Mouse (Mus musculus) lung, embryonic 16.5 days (tissue): Measurements from ENCODE around the gene Adamts4. TPM values are rescaled to one million over a fixed set of nuclear protein-coding genes. Genes with fewer than 3 reads are reported as not detected.

Experiments
- ATAC-seq: fragments of 200-750 bp; cut with Nextera tagmentation; 2 replicates; pipeline ENCODE4 v1.8.0; 2017; ENCODE audit warnings: low read depth, mild to moderate bottlenecking, moderate library complexity
- H3K27ac ChIP-seq: fragments of 300-500 bp; sonication (generic); 2 replicates; pipeline ENCODE4 v1.5.1; 2014; ENCODE audit warnings: mild to moderate bottlenecking, control low read depth, low read length
- H3K27me3 ChIP-seq: fragments of 300-500 bp; sonication (generic); 2 replicates; pipeline ENCODE4 v1.6.1; 2014; ENCODE audit warnings: low read depth, low read length, mixed read lengths; ENCODE audit not compliant: control insufficient read depth, insufficient read depth
- H3K36me3 ChIP-seq: fragments of 300-500 bp; sonication (generic); 2 replicates; pipeline ENCODE4 v1.6.1; 2014; ENCODE audit warnings: low read length; ENCODE audit not compliant: control insufficient read depth, insufficient read depth
- H3K4me1 ChIP-seq: fragments of 300-500 bp; sonication (generic); replicated peaks from 2 replicates; pipeline ENCODE4 v1.6.1; 2014; ENCODE audit warnings: low read length, mixed read lengths; ENCODE audit not compliant: control insufficient read depth, insufficient read depth
- H3K4me2 ChIP-seq: fragments of 300-500 bp; sonication (generic); 2 replicates; pipeline ENCODE4 v1.6.1; 2014; ENCODE audit warnings: low read depth, low read length, control low read depth
- H3K4me3 ChIP-seq: fragments of 300-500 bp; sonication (generic); 2 replicates; pipeline ENCODE4 v1.5.1; 2014; ENCODE audit warnings: mild to moderate bottlenecking, low read length, control low read depth
- H3K9ac ChIP-seq: fragments of 300-500 bp; sonication (generic); 2 replicates; pipeline ENCODE4 v1.6.1; 2014; ENCODE audit warnings: low read length, control low read depth
- H3K9me3 ChIP-seq: fragments of 300-500 bp; sonication (generic); 2 replicates; pipeline ENCODE4 v1.6.1; 2016; ENCODE audit warnings: low read length; ENCODE audit not compliant: control insufficient read depth
- WGBS: fragments of 180-500 bp; shearing (Covaris S2); extraction: QIAGEN DNeasy Blood & Tissue Kit; methylation state at CpG from one replicate; pipeline ENCODE4 v1.1.7; 2014; 5-methylcytosine and 5-hydroxymethylcytosine counted together
- polyA plus RNA-seq: library from polyadenylated mRNA; unstranded; fragments of >200 nt; fragmentation: Nextera tagmentation; extraction: Ambion mirVana; gene quantifications from 2 replicates; pipeline ENCODE4 v1.2.1, GENCODE M21; 2015

Gene Adamts4
- polyA plus RNA-seq, 1 experiment from 2014 or later: 9.2 TPM

DNA sequence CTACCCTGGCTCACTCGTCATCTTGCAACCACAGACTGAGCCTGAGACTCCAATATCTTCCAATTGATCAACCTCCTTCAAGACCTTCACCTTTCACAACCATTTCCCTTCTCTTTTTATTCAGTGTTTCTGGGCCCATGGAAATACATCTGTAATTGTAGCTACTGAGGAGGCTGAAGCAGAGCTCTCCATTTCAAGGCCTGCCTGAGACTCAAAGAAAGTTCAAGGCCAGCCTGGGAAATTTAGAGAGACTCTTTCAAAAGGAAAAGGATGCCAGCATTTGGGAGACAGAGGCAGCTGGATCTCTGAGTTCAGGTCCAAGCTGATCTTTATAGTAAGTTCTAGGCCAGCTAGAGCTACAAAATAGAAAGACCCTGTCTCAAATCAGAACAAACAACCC is 22.3 kb upstream of the Adamts4 start:
- H3K4me3 ChIP-seq: no peak overlapping the region
- 79% methylated on average over 1 of the region's 1 CpGs for WGBS
- no peak overlapping the region for H3K27ac ChIP-seq
- no peaks in the 10 kb centered on the region for H3K9me3 ChIP-seq
- ATAC-seq: no peak
- H3K4me1 ChIP-seq: no peaks in the 10 kb centered on the region
- no peaks in the 10 kb centered on the region for H3K27me3 ChIP-seq
- H3K9ac ChIP-seq: no peak overlapping the region
- H3K4me2 ChIP-seq: no peak overlapping the region
- H3K36me3 ChIP-seq: no peaks in the 10 kb centered on the region

DNA sequence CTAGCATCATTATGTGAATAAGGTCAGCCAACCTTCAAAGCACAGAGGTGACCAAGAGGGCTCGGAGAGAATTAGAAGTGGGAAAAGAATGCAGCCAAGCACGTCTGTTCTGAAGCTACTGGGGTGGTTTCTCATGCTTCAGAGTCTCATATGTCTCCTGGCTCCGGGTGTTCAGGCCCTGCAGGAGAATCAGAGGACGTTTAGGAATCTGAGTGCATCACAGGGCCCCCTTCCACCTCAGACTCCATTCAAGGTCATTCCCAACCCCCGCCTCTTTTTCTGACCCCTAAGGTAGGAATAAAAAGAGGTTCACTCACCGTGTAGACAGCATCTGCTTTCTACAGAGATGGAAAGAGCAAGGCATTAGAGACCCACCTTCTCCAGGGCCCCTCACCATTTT is 20.5 kb upstream of the Adamts4 start:
- Histone ChIP-seq H3K9me3 (no peaks in the 10 kb centered on the region), H3K27me3 (no peaks in the 10 kb centered on the region), H3K4me2 (no peak overlapping the region), H3K4me1 (no peaks in the 10 kb centered on the region), H3K9ac (no peak overlapping the region), H3K4me3 (no peak overlapping the region), H3K27ac (no peak overlapping the region), H3K36me3 (peaks cover 8% of the 10 kb centered on the region)
- WGBS: 48% methylated on average over 6 of the region's 6 CpGs
- ATAC-seq: no peak

DNA sequence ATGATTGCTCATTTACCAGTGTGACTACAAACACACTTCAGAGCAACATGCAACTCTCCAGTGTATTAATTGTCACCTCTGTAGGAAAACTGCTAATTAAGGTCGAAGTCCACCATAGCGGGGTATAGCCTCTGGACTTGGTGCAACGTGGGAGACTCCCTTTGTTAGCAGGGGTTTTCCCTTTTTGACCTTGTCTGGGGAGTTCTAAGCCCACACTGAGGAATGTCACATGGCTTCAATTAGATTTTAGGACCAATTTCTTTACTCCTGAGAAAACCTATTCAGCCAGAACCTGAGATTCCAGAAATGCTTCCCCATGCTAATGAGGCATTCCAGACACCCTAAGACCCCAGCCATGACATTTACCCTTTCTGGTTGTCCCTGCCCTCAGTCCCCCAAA is 20.0 kb upstream of the Adamts4 start:
- H3K36me3 ChIP-seq: peaks cover 10% of the 10 kb centered on the region
- H3K27me3 ChIP-seq: no peaks in the 10 kb centered on the region
- no peaks in the 10 kb centered on the region for H3K9me3 ChIP-seq
- H3K9ac ChIP-seq: no peak overlapping the region
- H3K4me1 ChIP-seq: no peaks in the 10 kb centered on the region
- WGBS: 87% methylated on average over 3 of the region's 3 CpGs
- ATAC-seq: no peak
- H3K27ac ChIP-seq: no peak overlapping the region
- no peak overlapping the region for H3K4me3 ChIP-seq
- no peak overlapping the region for H3K4me2 ChIP-seq

DNA sequence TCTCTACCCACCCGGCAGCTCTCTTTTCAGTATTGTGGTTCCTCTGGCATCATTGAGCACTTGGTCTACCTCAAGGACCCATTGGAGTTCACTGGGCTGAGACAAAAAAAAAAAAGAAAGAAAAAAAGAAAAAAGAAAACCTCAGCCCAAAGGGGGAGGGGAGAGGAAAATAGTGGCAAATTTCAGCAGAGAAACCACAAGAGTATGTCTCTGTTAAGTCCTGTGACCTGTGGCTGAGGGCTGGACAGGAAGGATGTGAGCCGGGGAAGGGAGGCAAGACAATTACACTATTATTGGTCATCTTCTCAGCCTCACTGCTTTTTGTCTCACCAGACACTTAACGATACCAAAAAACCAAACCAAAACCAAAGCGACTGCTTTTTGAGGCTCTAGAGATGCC is 18.4 kb upstream of the Adamts4 start:
- ATAC-seq: no peak
- 81% methylated on average over 4 of the region's 4 CpGs for WGBS

DNA sequence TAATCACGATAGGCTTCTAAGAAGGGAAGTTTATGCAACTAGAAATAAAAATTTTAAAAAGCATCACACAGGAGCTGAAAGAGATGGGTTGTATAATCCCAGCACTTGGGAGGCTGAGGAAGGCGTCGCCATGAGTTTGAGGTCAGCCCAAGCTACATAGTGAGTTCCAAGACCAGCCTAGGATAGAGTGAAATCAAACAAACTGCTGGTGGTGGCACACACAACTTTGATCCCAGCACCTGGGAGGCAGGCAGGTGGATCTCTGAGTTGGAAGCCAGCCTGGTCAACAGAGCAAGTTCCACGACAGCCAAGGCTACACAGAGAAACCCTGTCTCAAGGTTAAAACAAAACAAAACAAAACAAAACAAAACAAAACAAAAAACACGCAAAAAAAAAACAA is 17.9 kb upstream of the Adamts4 start:
- H3K4me1 ChIP-seq: no peaks in the 10 kb centered on the region
- no peak overlapping the region for H3K4me2 ChIP-seq
- H3K27ac ChIP-seq: no peak overlapping the region
- peaks cover 29% of the 10 kb centered on the region for H3K36me3 ChIP-seq
- no peaks in the 10 kb centered on the region for H3K9me3 ChIP-seq
- no peak overlapping the region for H3K9ac ChIP-seq
- WGBS: 79% methylated on average over 5 of the region's 5 CpGs
- H3K4me3 ChIP-seq: no peak overlapping the region
- H3K27me3 ChIP-seq: no peaks in the 10 kb centered on the region
- ATAC-seq: no peak

More for the DNA sequence above, 18.4 kb upstream of the Adamts4 start:
- Histone ChIP-seq H3K4me2 (no peak overlapping the region), H3K4me3 (no peak overlapping the region), H3K27me3 (no peaks in the 10 kb centered on the region), H3K9ac (no peak overlapping the region), H3K36me3 (peaks cover 24% of the 10 kb centered on the region), H3K9me3 (no peaks in the 10 kb centered on the region), H3K4me1 (no peaks in the 10 kb centered on the region), H3K27ac (no peak overlapping the region)

DNA sequence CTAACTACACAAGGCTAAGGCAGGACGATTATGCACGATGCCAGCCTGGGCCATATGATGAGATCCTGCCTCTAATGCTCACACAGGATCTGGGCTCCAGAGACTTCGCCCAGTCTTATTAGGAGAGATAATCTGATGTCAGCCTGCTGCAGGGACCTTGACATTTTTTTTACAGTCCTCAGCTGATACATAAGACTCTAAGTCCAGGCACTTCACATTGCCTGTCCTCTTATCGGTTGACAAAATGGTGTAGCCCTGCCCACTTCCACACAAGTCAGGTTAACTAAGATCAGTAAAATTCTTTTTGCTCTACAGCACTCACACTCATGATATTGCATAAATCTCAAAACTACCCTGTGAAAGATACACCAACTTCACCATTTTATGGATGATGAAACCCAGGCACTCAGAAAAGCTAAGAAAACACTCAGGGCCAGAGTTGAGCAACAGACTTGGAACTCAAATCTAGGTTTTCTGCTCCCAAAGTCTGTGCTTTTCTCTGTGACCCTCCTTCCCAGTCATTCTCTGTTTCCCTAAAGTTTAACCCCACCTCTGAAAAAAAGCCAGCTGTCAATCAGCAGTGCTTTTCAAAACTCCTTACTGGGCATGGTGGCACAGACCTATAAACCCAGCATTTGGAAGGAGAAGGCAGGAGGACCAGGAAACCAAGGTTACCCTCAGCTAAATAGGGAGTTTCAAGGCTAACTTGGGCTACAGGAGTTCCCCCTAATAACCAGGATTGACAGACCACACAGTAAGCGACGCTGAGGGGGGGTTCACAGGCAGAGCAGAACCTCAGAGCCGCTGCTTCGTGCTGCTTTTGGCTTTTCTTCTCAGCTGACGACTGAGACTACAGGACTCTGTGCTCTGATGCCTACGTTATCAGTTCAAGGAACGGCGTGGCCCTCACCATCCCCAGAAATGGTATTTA is 17.2 kb upstream of the Adamts4 start:
- ATAC-seq: no peak
- Histone ChIP-seq H3K9me3 (no peaks in the 10 kb centered on the region), H3K9ac (no peak overlapping the region), H3K27ac (peak overlapping the region; percentile 32), H3K36me3 (peaks cover 35% of the 10 kb centered on the region), H3K4me3 (no peak overlapping the region), H3K4me2 (no peak overlapping the region), H3K27me3 (no peaks in the 10 kb centered on the region), H3K4me1 (no peaks in the 10 kb centered on the region)
- WGBS: 83% methylated on average over 12 of the region's 12 CpGs

DNA sequence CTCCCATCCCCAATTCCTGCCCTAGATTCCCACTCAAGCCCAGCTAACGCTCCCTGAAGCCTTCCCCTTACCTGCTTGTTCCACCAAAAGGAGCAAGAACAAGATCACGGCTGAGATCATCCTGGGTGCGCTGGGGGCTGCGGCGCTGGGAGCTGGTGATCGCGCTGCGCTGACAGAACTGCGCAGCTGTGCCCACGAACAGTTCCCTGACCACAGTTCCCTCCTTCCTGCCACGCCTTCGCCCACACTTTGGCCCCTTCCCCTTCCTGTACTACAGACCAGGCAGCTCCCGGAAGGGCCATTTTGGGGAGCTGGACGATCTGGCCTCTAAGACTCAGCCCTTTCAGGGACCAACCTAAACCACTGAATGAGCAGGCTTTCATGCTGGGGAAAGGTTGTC is 16.1 kb upstream of the Adamts4 start, which contains the start of gene Fcer1g:
Gene Fcer1g, minus strand, starts transcription at position 240 of the 400 bp plus-strand sequence.
- Histone ChIP-seq H3K27ac (peak within 1 kb of the TSS; percentile 32), H3K36me3 (peaks cover 45% of the 10 kb centered on the region), H3K4me1 (no peaks in the 10 kb centered on the region), H3K4me3 (no peak within 1 kb of the TSS), H3K9ac (no peak within 1 kb of the TSS), H3K9me3 (no peaks in the 10 kb centered on the region), H3K4me2 (no peak within 1 kb of the TSS), H3K27me3 (no peaks in the 10 kb centered on the region)
- ATAC-seq: no peak; the same call in 1 of the 2 replicates
- WGBS: 91% methylated on average over 14 of the region's 14 CpGs

DNA sequence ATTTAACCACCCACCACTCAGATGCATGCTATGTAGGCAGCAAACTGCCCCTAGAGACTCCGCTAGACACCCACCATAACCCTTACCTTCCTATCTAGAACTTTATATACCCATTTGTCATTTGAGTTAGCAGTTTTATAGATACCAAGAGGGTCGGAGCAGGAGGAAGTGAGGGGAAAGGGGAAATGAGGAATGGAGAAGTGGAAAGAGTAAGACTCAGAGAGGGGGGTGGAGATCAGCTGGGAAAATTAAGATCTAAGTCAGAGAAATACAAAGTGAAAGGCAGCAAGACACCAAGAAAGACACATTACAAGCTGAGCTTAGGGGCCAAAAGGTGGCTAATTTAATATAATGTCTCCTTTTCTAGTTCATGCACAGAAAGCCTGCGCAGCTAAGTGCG is 15.7 kb upstream of the Adamts4 start:
- Histone ChIP-seq H3K27me3 (no peaks in the 10 kb centered on the region), H3K4me2 (no peak overlapping the region), H3K4me3 (no peak overlapping the region), H3K36me3 (peaks cover 47% of the 10 kb centered on the region), H3K9ac (no peak overlapping the region), H3K9me3 (no peaks in the 10 kb centered on the region), H3K4me1 (no peaks in the 10 kb centered on the region), H3K27ac (no peak overlapping the region)
- no peak for ATAC-seq
- WGBS: 84% methylated on average over 4 of the region's 4 CpGs

DNA sequence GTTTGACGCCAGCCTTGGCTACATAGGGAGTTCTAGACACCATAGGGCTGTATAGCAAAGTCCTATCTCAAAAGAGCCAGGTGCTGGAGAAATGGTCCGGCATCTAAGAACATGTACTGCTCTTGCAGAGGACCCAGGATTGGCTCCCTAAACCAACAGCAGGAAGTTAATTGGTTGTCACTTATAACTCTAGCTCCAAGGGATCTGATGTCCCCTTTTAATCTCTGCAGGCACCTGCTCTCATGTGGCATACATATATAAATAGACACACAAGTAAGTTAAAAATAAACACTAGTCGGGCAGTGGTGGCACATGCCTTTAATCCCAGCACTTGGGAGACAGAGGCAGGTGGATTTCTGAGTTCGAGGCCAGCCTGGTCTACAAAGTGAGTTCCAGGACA is 14.4 kb upstream of the Adamts4 start:
- no peaks in the 10 kb centered on the region for H3K9me3 ChIP-seq
- no peak overlapping the region for H3K27ac ChIP-seq
- H3K4me1 ChIP-seq: no peaks in the 10 kb centered on the region
- no peak overlapping the region for H3K4me3 ChIP-seq
- H3K9ac ChIP-seq: no peak overlapping the region
- H3K4me2 ChIP-seq: no peak overlapping the region
- H3K27me3 ChIP-seq: no peaks in the 10 kb centered on the region
- no peak for ATAC-seq
- 84% methylated on average over 4 of the region's 4 CpGs for WGBS
- H3K36me3 ChIP-seq: peaks cover 52% of the 10 kb centered on the region
